Mouse (Mus musculus): Measurements from ENCODE around the gene Pdzk1.

- TF ChIP-seq POLR2A (IDR thresholded peaks at IDR 0.05; ENCODE audit: insufficient read depth, low read depth, low read length) (no peak), CTCF (IDR thresholded peaks at IDR 0.05; ENCODE audit: insufficient read depth, low read depth, low read length) (no peak)
Observed at GRCm38 (mm10) chr3:96852561-96852960, 23.5 kb downstream of the Pdzk1 start.
